Mouse (Mus musculus) myocyte (in vitro differentiated cells): Measurements from ENCODE around the gene Trpm3. TPM values are rescaled to one million over a fixed set of nuclear protein-coding genes. Genes with fewer than 3 reads are reported as not detected.

Experiments used
- H3K27me3 ChIP-seq: one replicate; pipeline ENCODE4 v1.6.1; 2011; ENCODE audit not compliant: control insufficient read depth, insufficient read depth, insufficient read length
- H3K36me3 ChIP-seq: one replicate; pipeline ENCODE4 v1.6.1; 2011; ENCODE audit not compliant: control insufficient read depth, insufficient read depth
- H3K4me2 ChIP-seq: one replicate; pipeline ENCODE4 v1.6.1; 2011; ENCODE audit warnings: low read depth, control low read depth
- H3K4me3 ChIP-seq: one replicate; pipeline ENCODE4 v1.5.1; 2011; ENCODE audit warnings: mild to moderate bottlenecking, control low read depth, moderate library complexity
- H3K79me2 ChIP-seq: one replicate; pipeline ENCODE4 v1.6.1; 2011; ENCODE audit not compliant: control insufficient read depth, insufficient read depth
- H3ac ChIP-seq: one replicate; pipeline ENCODE4 v1.6.1; 2011; ENCODE audit not compliant: control insufficient read depth, insufficient read length
- CEBPB ChIP-seq: IDR thresholded peaks from 2 replicates; pipeline ENCODE4 v1.6.1; 2011; ENCODE audit warnings: mild to moderate bottlenecking, moderate library complexity; ENCODE audit not compliant: poor library complexity, insufficient read depth, severe bottlenecking
- E2F4 ChIP-seq: IDR thresholded peaks from one replicate; pipeline ENCODE4 v1.6.1; 2011; ENCODE audit warnings: mild to moderate bottlenecking, control low read depth, moderate library complexity; ENCODE audit not compliant: insufficient read depth
- MAX ChIP-seq: IDR thresholded peaks from one replicate; pipeline ENCODE4 v1.6.1; 2011; ENCODE audit warnings: low read depth, mild to moderate bottlenecking, control low read depth
- MYOD1 ChIP-seq, 3 experiments: IDR thresholded peaks; one replicate each; pipeline ENCODE4 v1.6.1; 2011; ENCODE audit warnings: control low read depth in 2 of 3, low read depth in 2 of 3, mild to moderate bottlenecking in 2 of 3, moderate library complexity in 1 of 3; ENCODE audit not compliant: insufficient read length in 2 of 3, control insufficient read depth in 1 of 3
- MYOG ChIP-seq, 3 experiments: IDR thresholded peaks; one replicate each; pipeline ENCODE4 v1.6.1; 2011; ENCODE audit warnings: control low read depth in 2 of 3, low read depth in 2 of 3, mild to moderate bottlenecking in 2 of 3; ENCODE audit not compliant: insufficient read length in 2 of 3, control insufficient read depth in 1 of 3, insufficient read depth in 1 of 3
- POLR2A ChIP-seq: IDR thresholded peaks from one replicate; pipeline ENCODE4 v1.6.1; 2011; ENCODE audit warnings: low read depth, mild to moderate bottlenecking, control low read depth, moderate library complexity; ENCODE audit not compliant: insufficient read length
- POLR2AphosphoS2 ChIP-seq: IDR thresholded peaks from one replicate; pipeline ENCODE4 v1.6.1; 2011; ENCODE audit warnings: low read depth, control low read depth; ENCODE audit not compliant: insufficient read length
- REST ChIP-seq: IDR thresholded peaks from one replicate; pipeline ENCODE4 v1.6.1; 2011; ENCODE audit warnings: mild to moderate bottlenecking, control low read depth, moderate library complexity; ENCODE audit not compliant: insufficient read depth, insufficient read length
- SRF ChIP-seq: IDR thresholded peaks from one replicate; pipeline ENCODE4 v1.6.1; 2011; ENCODE audit warnings: low read depth; ENCODE audit not compliant: control insufficient read depth, insufficient read length
- TCF12 ChIP-seq: IDR thresholded peaks from one replicate; pipeline ENCODE4 v1.6.1; 2011; ENCODE audit warnings: mild to moderate bottlenecking, control low read depth; ENCODE audit not compliant: poor library complexity, insufficient read depth, severe bottlenecking
- TCF3 ChIP-seq: IDR thresholded peaks from one replicate; pipeline ENCODE4 v1.6.1; 2011; ENCODE audit warnings: low read depth, control low read depth; ENCODE audit not compliant: insufficient read length
- USF1 ChIP-seq: IDR thresholded peaks from one replicate; pipeline ENCODE4 v1.6.1; 2011; ENCODE audit warnings: low read depth, mild to moderate bottlenecking, control low read depth, moderate library complexity
- polyA plus RNA-seq: library from polyadenylated mRNA; unstranded; fragments of >200 nt; fragmentation: generic; extraction: Trizol; gene quantifications from one replicate; pipeline ENCODE4 v1.2.1, GENCODE M21; 2012; ENCODE audit warnings: missing spikeins

Trpm3 gene
- polyA plus RNA-seq, 1 experiment: 0.05 TPM

- Histone ChIP-seq H3ac (no peak overlapping the region), H3K4me3 (no peak overlapping the region), H3K27me3 (no peaks in the 10 kb centered on the region), H3K79me2 (no peaks in the 10 kb centered on the region), H3K4me2 (no peak overlapping the region), H3K36me3 (no peaks in the 10 kb centered on the region)
- no peak for TF ChIP-seq POLR2A
- TF ChIP-seq SRF: no peak
- TF ChIP-seq POLR2AphosphoS2: no peak
- TF ChIP-seq REST: no peak
- TF ChIP-seq MAX: no peak
- no peak for TF ChIP-seq USF1
- TF ChIP-seq TCF12: no peak
- no peak for TF ChIP-seq MYOD1 (IDR thresholded peaks at IDR 0.05; ENCODE audit: control insufficient read depth in 1 of 3, insufficient read length in 2 of 3, low read depth in 2 of 3)
- no peak for TF ChIP-seq TCF3
- no peak for TF ChIP-seq E2F4
- TF ChIP-seq MYOG (IDR thresholded peaks at IDR 0.05; ENCODE audit: control insufficient read depth in 1 of 3, insufficient read depth in 1 of 3, insufficient read length in 2 of 3, low read depth in 2 of 3): no peak
- TF ChIP-seq CEBPB: no peak
Observed at GRCm38 (mm10) chr19:22800471-22800870, 661.6 kb downstream of the Trpm3 start.

- TF ChIP-seq TCF12 (no peak), SRF (no peak), POLR2A (no peak), MAX (no peak), USF1 (no peak), POLR2AphosphoS2 (no peak), MYOG (IDR thresholded peaks at IDR 0.05; ENCODE audit: control insufficient read depth in 1 of 3, insufficient read depth in 1 of 3, insufficient read length in 2 of 3, low read depth in 2 of 3) (no peak), REST (no peak), CEBPB (no peak), MYOD1 (IDR thresholded peaks at IDR 0.05; ENCODE audit: control insufficient read depth in 1 of 3, insufficient read length in 2 of 3, low read depth in 2 of 3) (no peak), E2F4 (no peak), TCF3 (no peak)
- Histone ChIP-seq H3ac (no peak overlapping the region), H3K4me3 (no peak overlapping the region), H3K79me2 (no peaks in the 10 kb centered on the region), H3K36me3 (no peaks in the 10 kb centered on the region), H3K4me2 (no peak overlapping the region), H3K27me3 (no peaks in the 10 kb centered on the region)
Observed at GRCm38 (mm10) chr19:22803396-22803795, 664.5 kb downstream of the Trpm3 start.

DNA sequence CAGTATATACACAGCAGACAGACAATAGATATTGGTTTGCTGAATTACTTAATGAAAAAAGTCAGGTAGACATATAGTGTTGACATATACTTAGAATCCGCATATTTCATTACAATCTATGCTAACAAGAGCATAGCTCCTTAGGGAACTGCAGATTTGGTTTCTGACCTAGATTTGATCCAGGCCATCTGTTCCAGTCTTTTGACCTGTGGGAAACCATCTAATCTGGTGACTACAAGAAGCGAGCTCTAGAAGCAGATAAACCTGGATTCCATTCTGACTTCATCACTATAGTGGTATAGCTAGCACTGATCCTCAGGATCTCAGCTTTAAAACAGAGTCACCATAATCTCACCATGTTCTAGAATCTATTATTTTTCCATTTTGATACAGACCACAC is 665.5 kb downstream of the Trpm3 start:
- no peaks in the 10 kb centered on the region for H3K27me3 ChIP-seq
- no peak overlapping the region for H3K4me2 ChIP-seq
- H3ac ChIP-seq: no peak overlapping the region
- H3K36me3 ChIP-seq: no peaks in the 10 kb centered on the region
- TF ChIP-seq TCF12 (no peak), REST (no peak), MYOG (IDR thresholded peaks at IDR 0.05; ENCODE audit: control insufficient read depth in 1 of 3, insufficient read depth in 1 of 3, insufficient read length in 2 of 3, low read depth in 2 of 3) (no peak)
- no peaks in the 10 kb centered on the region for H3K79me2 ChIP-seq
- H3K4me3 ChIP-seq: no peak overlapping the region

DNA sequence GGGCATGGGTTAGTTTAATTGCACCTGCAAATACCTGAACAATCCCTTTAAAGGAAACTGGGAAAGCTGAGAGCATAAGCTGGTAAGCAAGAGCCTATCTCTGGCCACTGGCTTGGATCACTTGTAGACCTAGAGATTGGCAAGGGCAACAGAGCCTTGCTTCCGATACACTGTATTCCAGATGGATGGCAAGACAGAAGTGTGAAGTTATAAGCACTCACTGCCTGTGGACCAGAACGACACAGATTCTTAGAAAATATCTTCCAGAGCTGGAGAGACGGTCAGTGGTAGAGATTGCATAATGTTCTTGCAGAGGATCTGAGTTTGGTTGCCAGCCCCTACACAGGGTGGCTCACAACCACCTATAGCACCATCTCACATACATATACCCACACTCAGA is 671.4 kb downstream of the Trpm3 start:
- Histone ChIP-seq H3K27me3 (no peaks in the 10 kb centered on the region), H3K36me3 (no peaks in the 10 kb centered on the region), H3K4me3 (no peak overlapping the region), H3ac (no peak overlapping the region), H3K79me2 (no peaks in the 10 kb centered on the region), H3K4me2 (no peak overlapping the region)
- no peak for TF ChIP-seq TCF12

GRCm38 (mm10) chr19:22821741-22822140 is 682.9 kb downstream of the Trpm3 start:
- TF ChIP-seq SRF (no peak), REST (no peak), POLR2A (no peak), CEBPB (no peak), MAX (no peak)
- H3K4me2 ChIP-seq: no peak overlapping the region

DNA sequence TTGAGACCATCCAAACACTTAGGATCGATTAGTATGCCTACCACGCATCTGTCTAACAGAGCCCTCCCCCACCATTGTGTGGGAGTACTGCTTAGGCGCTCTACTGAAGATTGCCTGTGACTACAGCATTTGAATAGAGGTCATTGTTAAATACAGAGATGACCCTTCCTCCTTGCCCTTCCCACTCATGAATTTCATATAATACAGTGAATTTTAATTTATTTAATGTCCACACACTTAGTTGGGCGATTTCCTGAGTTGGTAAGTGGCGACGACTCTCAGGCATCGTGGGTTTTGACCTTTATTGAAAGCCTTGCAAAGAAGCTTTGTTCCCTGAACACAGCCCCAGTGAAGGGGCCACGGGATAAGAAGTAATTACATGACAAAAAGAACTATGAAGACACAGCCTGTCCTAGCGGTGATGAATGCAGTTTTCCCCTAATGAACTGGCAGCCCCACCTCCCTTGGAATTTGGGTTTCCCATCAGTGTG is 684.7 kb downstream of the Trpm3 start:
- Histone ChIP-seq H3K4me2 (no peak overlapping the region), H3K27me3 (no peaks in the 10 kb centered on the region), H3K79me2 (no peaks in the 10 kb centered on the region), H3ac (no peak overlapping the region), H3K4me3 (no peak overlapping the region), H3K36me3 (no peaks in the 10 kb centered on the region)
- TF ChIP-seq REST: no peak
- TF ChIP-seq MYOG (IDR thresholded peaks at IDR 0.05; ENCODE audit: control insufficient read depth in 1 of 3, insufficient read depth in 1 of 3, insufficient read length in 2 of 3, low read depth in 2 of 3): no peak
- no peak for TF ChIP-seq SRF
- TF ChIP-seq CEBPB: no peak
- TF ChIP-seq TCF12: no peak
- TF ChIP-seq POLR2A: no peak
- TF ChIP-seq MYOD1 (IDR thresholded peaks at IDR 0.05; ENCODE audit: control insufficient read depth in 1 of 3, insufficient read length in 2 of 3, low read depth in 2 of 3): no peak
- no peak for TF ChIP-seq E2F4

More at GRCm38 (mm10) chr19:22821741-22822140, 682.9 kb downstream of the Trpm3 start:
- no peaks in the 10 kb centered on the region for H3K27me3 ChIP-seq
- H3K79me2 ChIP-seq: no peaks in the 10 kb centered on the region
- no peaks in the 10 kb centered on the region for H3K36me3 ChIP-seq
- no peak overlapping the region for H3ac ChIP-seq
- no peak overlapping the region for H3K4me3 ChIP-seq
